In genomic region chr5:127691085-127691484, GRCm38 (mm10) we compare ENCODE assay signal across 26 mouse cellular contexts. TPM values are rescaled to one million over a fixed set of nuclear protein-coding genes. Genes with fewer than 3 reads are reported as not detected.
DNase-seq lines count a peak whose midpoint lies in the region; ATAC-seq and TF ChIP-seq lines count a peak whose summit lies in the region.
"Had no signal": no experiment of that assay in that cellular context is flagged by ENCODE, and none has a peak within 500 bp of the region (broad histone marks: within the 10 kb centered on the region; RNA-seq: fewer than 3 reads in every experiment).

No protein-coding gene starts in this region.

- peak; percentile 57 for TF ChIP-seq CTCF in layer of hippocampus, adult 2 months (conservative IDR thresholded peaks at IDR 0.05)
- 0 out of 2 replicates have a peak, but pooled peaks have one; percentile 10 for TF ChIP-seq CTCF in midbrain, postnatal 0 days (IDR thresholded peaks at IDR 0.05)

- no peaks in the 10 kb centered on the region for H3K4me1 ChIP-seq in midbrain, postnatal 0 days (ENCODE audit: insufficient read depth, low read length)
- H3K4me1 ChIP-seq in midbrain, embryonic 15.5 days = no peaks in the 10 kb centered on the region
- H3K4me1 ChIP-seq: heart, embryonic 10.5 days had no signal

- H3K27ac ChIP-seq in layer of hippocampus, adult 2 months = no peak overlapping the region
- no peak overlapping the region for H3K27ac ChIP-seq in midbrain, postnatal 0 days (ENCODE audit: low read depth, low read length)
- no peak overlapping the region for H3K27ac ChIP-seq in midbrain, embryonic 15.5 days
- H3K27ac ChIP-seq: gastrocnemius, adult 2 months; heart, embryonic 10.5 days; hindbrain, embryonic 15.5 days; limb, embryonic 10.5 days; neural tube, embryonic 15.5 days had no signal

- no peak for ATAC-seq in midbrain, postnatal 0 days (ENCODE audit: low FRiP score)
- ATAC-seq in midbrain, embryonic 15.5 days (replicated peaks) = no peak
- ATAC-seq: forebrain, embryonic 14.5 days; intestine, embryonic 16.5 days; liver, postnatal 0 days; midbrain, embryonic 16.5 days had no signal

- H3K9ac ChIP-seq in midbrain, postnatal 0 days (replicated peaks; ENCODE audit: low read length, poor library complexity, severe bottlenecking) = no peak overlapping the region
- no peak overlapping the region for H3K9ac ChIP-seq in midbrain, embryonic 15.5 days
- H3K9ac ChIP-seq: hindbrain, embryonic 15.5 days; liver, postnatal 0 days; neural tube, embryonic 15.5 days had no signal

- H3K4me2 ChIP-seq in midbrain, postnatal 0 days (ENCODE audit: low read depth, low read length, poor library complexity, severe bottlenecking) = no peak overlapping the region
- no peak overlapping the region for H3K4me2 ChIP-seq in midbrain, embryonic 15.5 days
- H3K4me2 ChIP-seq: hindbrain, embryonic 15.5 days; neural tube, embryonic 15.5 days had no signal

- no peaks in the 10 kb centered on the region for H3K9me3 ChIP-seq in midbrain, postnatal 0 days (ENCODE audit: low read length)
- no peaks in the 10 kb centered on the region for H3K9me3 ChIP-seq in midbrain, embryonic 15.5 days
- H3K9me3 ChIP-seq: heart, embryonic 10.5 days; hindbrain, embryonic 15.5 days; limb, embryonic 10.5 days; neural tube, embryonic 15.5 days had no signal

- no peaks in the 10 kb centered on the region for H3K27me3 ChIP-seq in midbrain, postnatal 0 days (ENCODE audit: insufficient read depth, low read length)
- no peaks in the 10 kb centered on the region for H3K27me3 ChIP-seq in midbrain, embryonic 15.5 days (replicated peaks)
- H3K27me3 ChIP-seq: CH12.LX; hindbrain, embryonic 15.5 days; neural tube, embryonic 15.5 days had no signal

- no peaks in the 10 kb centered on the region for H3K36me3 ChIP-seq in midbrain, postnatal 0 days (ENCODE audit: insufficient read depth, low read length)
- H3K36me3 ChIP-seq in midbrain, embryonic 15.5 days (replicated peaks) = no peaks in the 10 kb centered on the region
- H3K36me3 ChIP-seq: heart, embryonic 10.5 days; hindbrain, embryonic 15.5 days; limb, embryonic 10.5 days; neural tube, embryonic 15.5 days had no signal

- 91% methylated on average over 10 of the region's 10 CpGs for WGBS in midbrain, postnatal 0 days
- WGBS in midbrain, embryonic 15.5 days = 89% methylated on average over 10 of the region's 10 CpGs

- no peak overlapping the region for H3K4me3 ChIP-seq in layer of hippocampus, adult 2 months
- H3K4me3 ChIP-seq in midbrain, postnatal 0 days (ENCODE audit: low read depth, low read length) = no peak overlapping the region
- H3K4me3 ChIP-seq in midbrain, embryonic 15.5 days = no peak overlapping the region
- H3K4me3 ChIP-seq: gastrocnemius, adult 2 months; heart, embryonic 10.5 days; hindbrain, embryonic 15.5 days; limb, embryonic 10.5 days; neural tube, embryonic 15.5 days had no signal

- DNase-seq in layer of hippocampus, adult 2 months (ENCODE audit: low spot score in 2 of 2) = no peak
- no peak for DNase-seq in layer of hippocampus, postnatal 36 days
- DNase-seq in midbrain, postnatal 0 days (ENCODE audit: low spot score) = no peak
- peak; percentile 30 for DNase-seq in brain, adult 2 months (ENCODE audit: low read depth, low spot score)
- DNase-seq in natural killer cell, adult 2 months (ENCODE audit: low spot score in 2 of 2) = no peak
- DNase-seq in heart, adult 8-10 months (ENCODE audit: low spot score) = no peak
- DNase-seq: B cell, adult 2 months; cerebellum, adult 8-10 months; cerebellum, postnatal 36 days; gastrocnemius, adult 2 months; heart, postnatal 4 days; layer of hippocampus, adult 9-11 months; liver; liver, postnatal 0 days; lung, postnatal 36 days had no signal

RNA-seq across cellular contexts. Expression of gene Slc15a4, which starts 58.4 kb away (rescaled TPM):
- total RNA-seq in layer of hippocampus, adult 2 months (2021) = 10 to 100 TPM; 24.0 to 26.4 TPM
- 10 to 100 TPM; 30.4 to 35.3 TPM for total RNA-seq in layer of hippocampus, postnatal 36 days (2021)
- total RNA-seq in midbrain, postnatal 0 days (2014; rRNA removed) = 34.4 and 39.1 TPM in 2 replicates
- polyA plus RNA-seq in midbrain, postnatal 0 days (2015; fragmentation: Nextera tagmentation; extraction: Ambion mirVana) = 16.2 and 17.7 TPM in 2 replicates
- 30.6 and 32.1 TPM in 2 replicates for polyA plus RNA-seq in midbrain, embryonic 15.5 days (2015; fragmentation: Nextera tagmentation; extraction: Ambion mirVana)
- 10 to 100 TPM; 10.9 to 17.4 (median 13.9) TPM for total RNA-seq in heart, adult 8-10 months (2022)

RNA-seq across cellular contexts. Expression of gene Glt1d1, which starts 59.0 kb away (rescaled TPM):
- 10 to 100 TPM; 24.7 to 28.6 TPM for total RNA-seq in layer of hippocampus, adult 2 months (2021)
- total RNA-seq in layer of hippocampus, postnatal 36 days (2021) = 10 to 100 TPM; 20.6 to 26.7 TPM
- total RNA-seq in midbrain, postnatal 0 days (2014; rRNA removed) = 9.6 and 12.8 TPM in 2 replicates
- polyA plus RNA-seq in midbrain, postnatal 0 days (2015; fragmentation: Nextera tagmentation; extraction: Ambion mirVana) = 1.3 and 1.7 TPM in 2 replicates
- 0.89 and 2.2 TPM in 2 replicates for polyA plus RNA-seq in midbrain, embryonic 15.5 days (2015; fragmentation: Nextera tagmentation; extraction: Ambion mirVana)
- not detected for total RNA-seq in heart, adult 8-10 months (2022)
- total RNA-seq: gastrocnemius, adult 2 months; gastrocnemius, postnatal 4 days; heart, postnatal 4 days had no signal
- polyA plus RNA-seq: heart, embryonic 16.5 days had no signal

Comparison
In these comparisons a context has a peak if more than half of its experiments do, and no peak if none do; other contexts are left out.
1. RNA of gene Glt1d1, which starts 59.0 kb away (total RNA-seq): 24.7 to 28.6 TPM in layer of hippocampus, adult 2 months, 20.6 to 26.7 TPM in layer of hippocampus, postnatal 36 days and 9.6 to 12.8 TPM in midbrain, postnatal 0 days; not detected in heart, adult 8-10 months; every median in the first group is over 10 times any median in the second.